Mouse (Mus musculus): Measurements from ENCODE around the gene Rsph3a.
"Not testable (repeated sequence)": the region's sequence is repeated elsewhere in the genome, so short reads cannot be mapped to it uniquely, and the experiment has no call there.

The Rsph3a gene

DNA sequence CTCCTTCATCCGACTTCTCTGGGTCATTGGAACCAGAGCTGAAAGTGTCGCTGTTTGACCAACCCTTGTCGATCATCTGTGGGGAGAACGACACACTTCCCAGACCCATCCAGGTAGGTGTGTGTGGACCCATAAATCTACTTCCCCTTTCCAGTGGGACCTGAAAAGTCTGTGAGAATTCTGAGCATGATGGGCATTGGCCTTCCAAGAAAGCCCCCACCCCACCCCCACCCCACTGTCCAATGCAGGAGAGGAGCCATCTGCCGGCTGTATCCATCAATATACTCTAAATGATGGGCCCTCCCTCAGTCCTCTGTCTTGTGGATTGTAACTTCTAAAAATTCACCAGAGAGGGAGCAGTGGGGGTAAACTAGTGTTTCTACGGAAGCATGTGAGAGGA is 16.8 kb upstream of the Rsph3a start:
- DNase-seq (ENCODE audit: low read depth), result no peak

DNA sequence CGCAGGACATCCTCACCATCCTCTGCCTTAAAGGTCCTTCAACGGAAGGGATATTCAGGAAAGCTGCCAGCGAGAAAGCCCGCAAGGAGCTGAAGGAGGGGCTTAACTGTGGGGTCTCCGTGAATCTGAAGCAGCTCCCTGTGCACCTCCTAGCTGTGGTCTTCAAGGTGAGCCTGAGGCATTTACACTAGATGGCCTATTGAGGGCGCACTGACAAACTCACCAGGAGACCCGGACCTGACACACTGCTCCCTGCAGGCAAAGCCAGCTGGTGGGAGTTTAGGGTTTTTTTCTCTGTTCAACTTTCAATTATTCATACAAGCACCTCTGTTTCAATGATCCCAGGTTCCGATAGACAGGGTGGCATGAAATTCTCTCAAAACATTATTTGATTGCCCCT is 16.1 kb upstream of the Rsph3a start:
- no peak for DNase-seq (ENCODE audit: low read depth)

- peak; percentile 56 for DNase-seq (ENCODE audit: low read depth)
Observed at GRCm38 (mm10) chr17:7931096-7931990, 14.1 kb upstream of the Rsph3a start.

DNA sequence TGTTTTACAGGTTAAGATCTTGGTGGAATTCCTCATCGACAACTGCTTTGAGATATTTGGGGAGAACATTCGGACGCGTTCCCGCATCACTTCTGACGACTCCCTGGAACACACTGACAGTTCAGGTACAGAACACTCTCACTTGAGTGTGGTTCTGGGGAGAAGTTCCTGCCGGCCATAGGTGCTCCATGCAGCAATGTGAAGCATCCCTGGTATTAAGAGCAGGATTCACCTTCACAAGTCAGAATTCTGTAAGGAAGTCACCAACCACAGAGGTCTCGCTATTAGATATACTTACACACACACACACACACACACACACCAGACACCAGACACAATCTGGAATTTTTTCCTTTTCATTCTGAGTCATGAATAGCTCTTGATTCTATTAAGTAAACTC is 13.3 kb upstream of the Rsph3a start:
- not testable (repeated sequence) for DNase-seq (ENCODE audit: low read depth)

- peak; percentile 81 for DNase-seq (ENCODE audit: low read depth)
Observed at GRCm38 (mm10) chr17:7939640-7940039, 5.8 kb upstream of the Rsph3a start.

DNA sequence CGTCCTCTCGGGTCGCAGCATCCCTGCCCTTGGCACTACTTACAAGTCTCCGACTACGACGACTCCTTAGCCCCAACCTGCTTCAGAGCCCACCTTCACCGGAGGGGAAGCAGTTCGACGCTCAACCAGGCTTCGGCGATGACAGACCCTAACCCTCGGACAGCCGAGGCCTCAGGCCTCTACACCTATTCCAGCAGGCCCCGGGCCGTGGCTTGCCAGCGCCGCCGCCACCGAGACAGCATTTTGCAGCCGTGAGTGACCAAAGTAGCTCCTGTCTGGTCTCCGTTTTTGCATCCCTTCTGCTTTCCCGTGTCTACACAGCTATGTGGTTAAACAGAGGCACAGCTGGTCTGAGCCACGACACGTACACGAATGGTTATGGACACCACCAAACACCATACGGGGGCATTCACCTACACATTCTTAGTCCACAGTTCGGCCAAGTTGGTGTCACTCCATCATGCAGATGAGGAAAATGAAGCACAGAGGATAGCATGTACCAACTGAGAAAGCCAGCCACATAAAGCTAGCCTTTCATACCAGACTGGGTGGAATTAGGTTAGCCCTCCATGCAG is 726 bp downstream of the Rsph3a start:
- not testable (repeated sequence) for DNase-seq (ENCODE audit: low read depth)

DNA sequence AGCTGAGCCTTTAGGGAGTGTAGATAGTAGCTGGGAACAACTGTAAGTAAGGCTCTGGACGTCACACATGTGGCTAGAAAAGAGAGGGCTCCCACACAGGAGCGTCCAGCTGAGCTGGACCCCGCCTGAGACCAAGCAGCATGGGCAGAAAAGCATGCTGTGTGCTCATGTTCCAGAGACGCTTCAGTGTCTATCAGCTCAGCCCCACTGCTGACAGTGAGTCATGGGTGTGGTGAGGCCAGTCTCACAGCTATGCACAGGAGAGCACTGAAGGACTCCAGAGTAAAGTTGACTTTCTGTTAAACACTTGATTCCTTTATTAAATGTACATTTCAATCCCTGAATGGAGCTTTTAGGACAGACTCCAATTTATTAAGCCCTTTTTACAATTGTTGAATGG is 5.9 kb downstream of the Rsph3a start:
- not testable (repeated sequence) for DNase-seq (ENCODE audit: low read depth)

DNA sequence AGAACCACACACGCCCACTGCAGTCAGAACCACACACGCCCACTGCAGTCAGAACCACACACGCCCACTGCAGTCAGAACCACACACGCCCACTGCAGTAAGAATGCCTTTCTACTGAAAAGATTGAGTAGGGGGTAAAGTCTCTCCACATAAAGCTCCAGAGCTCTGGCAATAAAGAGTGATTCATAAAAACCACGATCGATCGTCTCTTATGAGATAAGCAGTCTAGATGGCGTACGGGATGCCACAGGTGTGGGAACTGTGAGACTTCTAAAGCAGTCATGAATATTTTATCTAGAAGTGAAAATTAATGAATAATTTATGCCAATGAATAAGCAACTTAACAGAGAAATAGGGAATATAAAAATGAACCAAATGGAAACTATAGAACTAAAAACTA is 11.8 kb downstream of the Rsph3a start:
- DNase-seq (ENCODE audit: low read depth), result not testable (repeated sequence)

DNA sequence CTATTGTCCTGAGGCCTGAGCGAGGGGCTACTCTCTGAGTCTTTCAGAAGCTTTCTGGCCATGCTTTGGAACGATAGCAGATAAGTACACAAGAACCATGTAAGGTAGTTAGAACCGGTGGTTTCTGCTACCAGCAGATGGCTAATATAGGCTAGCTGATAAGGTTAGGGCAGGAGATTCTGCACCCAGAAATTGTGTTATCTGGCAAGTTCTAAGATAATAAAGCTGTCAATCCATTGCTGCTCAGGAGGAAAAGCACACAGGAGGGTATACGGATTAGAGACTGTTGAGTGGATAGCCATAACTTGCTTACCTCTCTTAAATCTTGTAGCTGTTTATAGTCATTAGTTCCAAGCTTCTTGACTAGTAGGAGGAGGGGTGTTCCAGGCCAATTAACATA is 17.9 kb downstream of the Rsph3a start:
- DNase-seq (ENCODE audit: low read depth), result not testable (repeated sequence)

DNA sequence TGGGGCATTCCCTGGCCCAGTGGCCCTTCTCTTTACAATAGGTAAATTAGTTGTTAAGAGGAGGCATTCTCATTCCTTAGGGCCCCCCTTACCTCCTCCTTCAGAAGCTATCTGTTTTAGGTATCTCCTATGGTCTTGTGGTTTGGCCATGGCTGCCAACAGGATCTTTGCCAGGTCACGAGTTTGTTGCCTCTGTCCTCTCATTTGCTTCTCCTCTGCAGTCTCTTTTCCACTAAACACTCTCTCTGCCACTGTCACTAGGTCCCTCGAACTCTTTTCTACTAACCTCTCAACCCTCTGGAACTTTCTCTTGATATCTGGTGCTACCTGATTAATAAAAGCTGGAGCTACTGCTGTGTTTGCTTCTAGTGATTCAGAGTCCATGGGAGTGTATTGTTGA is 19.0 kb downstream of the Rsph3a start:
- not testable (repeated sequence) for DNase-seq (ENCODE audit: low read depth)

GRCm38 (mm10) chr17:7968490-7968889 is 23.1 kb downstream of the Rsph3a start:
- not testable (repeated sequence) for DNase-seq (ENCODE audit: low read depth)

DNA sequence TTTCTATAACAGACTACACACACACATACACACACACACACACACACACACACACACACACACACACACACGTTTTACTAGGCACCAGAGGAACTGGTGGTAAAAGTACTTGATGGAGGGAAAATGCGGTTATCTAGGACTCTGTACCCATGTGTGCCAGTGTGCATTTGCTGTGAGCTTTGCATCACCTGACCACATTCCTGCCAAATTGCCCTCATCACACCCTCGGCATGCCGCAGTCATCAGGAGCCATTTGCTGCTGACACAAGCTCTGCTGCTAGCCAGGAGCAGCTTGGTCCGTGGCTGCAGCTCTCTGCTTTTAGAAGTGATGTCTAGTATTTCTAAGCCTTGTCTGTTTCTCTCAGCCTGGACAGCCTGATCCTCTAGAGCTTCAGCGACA is 24.4 kb downstream of the Rsph3a start:
- not testable (repeated sequence) for DNase-seq (ENCODE audit: low read depth)

GRCm38 (mm10) chr17:7983484-7983883 is 38.1 kb downstream of the Rsph3a start:
- DNase-seq (ENCODE audit: low read depth), result not testable (repeated sequence)

- DNase-seq (ENCODE audit: low read depth), result not testable (repeated sequence)
Observed at GRCm38 (mm10) chr17:7985597-7985996, 40.2 kb downstream of the Rsph3a start.

DNA sequence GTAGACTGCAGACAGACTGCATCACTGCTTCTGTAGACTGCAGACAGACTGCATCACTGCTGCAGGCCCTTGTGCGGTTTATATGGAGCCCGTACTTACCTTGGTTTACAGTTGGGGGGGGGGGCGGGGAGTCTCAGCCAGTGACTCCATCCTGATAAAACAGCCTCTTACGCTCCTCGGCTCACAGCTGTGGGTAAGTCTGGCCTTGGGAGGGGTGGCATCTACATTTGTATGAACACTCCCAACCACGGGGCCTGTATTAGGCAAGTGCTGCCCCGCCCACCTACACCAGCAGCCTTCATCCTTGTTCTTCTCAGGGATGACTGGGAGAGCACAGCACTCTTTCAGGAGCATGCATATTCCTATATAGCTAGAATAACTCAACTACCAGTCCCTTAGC is 41.6 kb downstream of the Rsph3a start:
- not testable (repeated sequence) for DNase-seq (ENCODE audit: low read depth)

- DNase-seq (ENCODE audit: low read depth), result not testable (repeated sequence)
Observed at GRCm38 (mm10) chr17:8003248-8003647, 57.8 kb downstream of the Rsph3a start.

DNA sequence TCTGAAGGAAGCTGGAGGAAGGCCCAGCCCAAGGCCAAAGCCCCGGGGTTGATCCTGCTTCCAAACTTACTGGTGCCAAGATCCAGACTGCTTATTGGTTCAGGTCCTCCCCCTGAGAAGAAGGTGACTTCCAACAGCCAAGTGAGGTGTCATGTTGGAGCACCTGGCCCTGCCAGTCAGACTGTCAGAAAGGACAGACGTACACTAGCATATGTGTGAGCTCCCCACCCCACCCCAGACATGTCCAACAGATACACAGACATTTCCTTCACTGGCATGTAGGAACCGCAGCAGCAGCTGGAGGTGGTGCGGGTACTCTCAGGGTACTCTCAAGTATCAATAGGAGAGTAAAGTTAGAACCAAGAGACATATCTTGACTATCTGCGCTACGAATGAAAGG is 61.4 kb downstream of the Rsph3a start:
- DNase-seq (ENCODE audit: low read depth), result not testable (repeated sequence)

GRCm38 (mm10) chr17:8009565-8009964 is 64.2 kb downstream of the Rsph3a start:
- not testable (repeated sequence) for DNase-seq (ENCODE audit: low read depth)

DNA sequence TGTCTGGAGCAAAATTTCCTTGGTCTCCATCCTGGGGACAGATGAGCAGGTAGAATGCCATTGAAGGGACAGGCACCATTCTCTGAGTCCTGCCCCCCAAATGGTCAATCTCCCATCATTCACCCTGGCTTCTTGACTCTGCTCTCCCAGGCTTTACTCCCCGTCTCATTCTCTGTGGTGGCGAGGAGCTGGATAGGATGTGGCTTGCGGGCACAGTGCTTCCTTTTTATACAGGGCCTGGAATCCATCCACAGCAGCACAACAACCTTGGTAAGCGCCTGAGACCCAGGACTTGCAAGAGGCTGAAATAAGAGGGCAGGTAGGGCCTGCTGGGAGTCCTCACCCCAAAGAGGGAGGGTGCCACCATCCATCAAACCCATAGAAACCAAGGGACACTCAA is 68.6 kb downstream of the Rsph3a start:
- not testable (repeated sequence) for DNase-seq (ENCODE audit: low read depth)

- DNase-seq (ENCODE audit: low read depth), result not testable (repeated sequence)
Observed at GRCm38 (mm10) chr17:8022675-8023074, 77.3 kb downstream of the Rsph3a start.

GRCm38 (mm10) chr17:8027475-8028168 is 82.2 kb downstream of the Rsph3a start:
- not testable (repeated sequence) for DNase-seq (ENCODE audit: low read depth)
